In the genomic region with DNA sequence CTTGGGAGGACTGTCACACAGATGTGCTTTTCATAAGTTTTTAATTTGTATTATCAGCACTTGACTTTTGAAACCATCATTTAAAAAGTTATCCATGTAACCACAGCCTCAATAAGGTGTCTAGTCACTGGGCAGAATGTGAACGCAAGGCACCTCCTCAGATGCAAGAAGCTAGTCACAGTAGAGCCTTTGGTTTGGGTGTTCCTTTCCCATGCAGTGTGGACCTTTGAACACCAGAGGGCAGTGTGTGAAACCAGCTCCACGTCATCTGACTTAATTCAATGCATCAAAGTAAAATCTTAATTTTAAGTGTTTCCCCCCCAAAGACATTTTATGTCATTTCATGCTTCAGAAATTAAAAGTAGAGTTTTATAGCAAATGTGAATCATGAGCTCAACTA, we compare ENCODE assay signal across 8 mouse cellular contexts.
DNase-seq lines count a peak whose midpoint lies in the region; ATAC-seq and TF ChIP-seq lines count a peak whose summit lies in the region.

No protein-coding gene starts in this region.

- CTCF ChIA-PET in Patski (lab: Charles Lee), result interaction anchor here (0.7 to 2.4 kb wide), 30 partner anchors 9 to 454 kb away, joined by 3 to 13 read pairs (median 4); no protein-coding TSS in a partner anchor

- no peak for ATAC-seq in Patski

- peaks cover 11% of the 10 kb centered on the region for H3K27me3 ChIP-seq in Patski

- in situ Hi-C loops in Patski (cut with MboI; ENCODE audit: low pct_unique_long_range_greater_than_20kb), result no loop called here

- POLR2A ChIA-PET in Patski (lab: Charles Lee), result no interaction called here

- TF ChIP-seq CTCF in Patski (IDR thresholded peaks at IDR 0.05), result peak; percentile 86

- DNase-seq in A20 (ENCODE audit: low read depth, low spot score) (peak; percentile 71), Patski (ENCODE audit: low read depth, low spot score) (peak; percentile 15)
- DNase-seq in cerebellum, postnatal 14 days, result peak; percentile 90
- peak; percentile 28 to 45 for DNase-seq in gastrocnemius, adult 8-10 months (ENCODE audit: low spot score in 2 of 2)
- DNase-seq in layer of hippocampus, adult 11-12 months (ENCODE audit: low spot score), result peak; percentile 79
- peak; percentile 81 for DNase-seq in lung, postnatal 10 days
- peak; percentile 81 for DNase-seq in retina, postnatal 1 day
- DNase-seq in urinary bladder, adult 2 months (ENCODE audit: low spot score), result peak; percentile 39

Comparison
In these comparisons a context has a peak if more than half of its experiments do, and no peak if none do; other contexts are left out.
1. DNase-seq: peak in every context shown above with its lines; median percentile 90 in cerebellum, postnatal 14 days; 81 in lung, postnatal 10 days; 81 in retina, postnatal 1 day; 79 in layer of hippocampus, adult 11-12 months; 71 in A20; 39 in urinary bladder, adult 2 months; 36 in gastrocnemius, adult 8-10 months; 15 in Patski.